Mouse (Mus musculus) megakaryocyte, embryonic 14.5 days (primary cell): ENCODE measurements at regions not wholly inside any gene's neighbourhood (a gene's known extent, or its start where the extent isn't known, plus 50 kb on each side); places are given as distances from the start of the nearest gene placed in this dataset.

Experiments used
- FLI1 ChIP-seq: IDR thresholded peaks from 2 replicates; pipeline ENCODE4 v1.6.1; 2012; ENCODE audit warnings: low read length, inconsistent platforms, mixed read lengths
- GATA1 ChIP-seq: IDR thresholded peaks from 3 replicates; pipeline ENCODE4 v1.6.1; 2012; ENCODE audit warnings: mixed read lengths, low read length, inconsistent platforms, borderline replicate concordance

DNA sequence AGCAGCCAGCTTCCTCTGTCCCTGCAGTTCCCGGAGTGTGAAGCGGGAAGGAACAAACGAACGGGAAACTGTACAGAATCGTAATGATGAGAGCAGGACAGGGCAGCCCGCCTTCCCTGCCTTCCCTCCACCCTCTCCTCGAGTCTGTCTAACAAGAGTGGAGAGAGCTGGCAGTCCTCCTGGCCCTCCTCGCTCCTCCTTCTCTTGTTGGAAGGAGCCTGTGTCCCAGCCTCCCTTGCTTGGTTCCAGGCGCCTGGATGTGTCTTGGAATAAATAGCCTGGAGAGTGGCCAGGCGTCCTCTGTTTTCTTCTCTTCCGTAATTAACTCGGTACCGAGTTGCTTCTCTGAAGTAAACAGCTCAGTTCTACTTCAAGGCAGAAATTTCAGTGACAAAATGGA is 268.3 kb downstream of the Cdh26 start:
- TF ChIP-seq FLI1: no peak
- TF ChIP-seq GATA1: no peak
